Mouse (Mus musculus): Measurements from ENCODE around the gene Adgrg7. TPM values are rescaled to one million over a fixed set of nuclear protein-coding genes. Genes with fewer than 3 reads are reported as not detected.

Gene Adgrg7
- polyA plus RNA-seq, 1 experiment = 0.04 TPM

DNA sequence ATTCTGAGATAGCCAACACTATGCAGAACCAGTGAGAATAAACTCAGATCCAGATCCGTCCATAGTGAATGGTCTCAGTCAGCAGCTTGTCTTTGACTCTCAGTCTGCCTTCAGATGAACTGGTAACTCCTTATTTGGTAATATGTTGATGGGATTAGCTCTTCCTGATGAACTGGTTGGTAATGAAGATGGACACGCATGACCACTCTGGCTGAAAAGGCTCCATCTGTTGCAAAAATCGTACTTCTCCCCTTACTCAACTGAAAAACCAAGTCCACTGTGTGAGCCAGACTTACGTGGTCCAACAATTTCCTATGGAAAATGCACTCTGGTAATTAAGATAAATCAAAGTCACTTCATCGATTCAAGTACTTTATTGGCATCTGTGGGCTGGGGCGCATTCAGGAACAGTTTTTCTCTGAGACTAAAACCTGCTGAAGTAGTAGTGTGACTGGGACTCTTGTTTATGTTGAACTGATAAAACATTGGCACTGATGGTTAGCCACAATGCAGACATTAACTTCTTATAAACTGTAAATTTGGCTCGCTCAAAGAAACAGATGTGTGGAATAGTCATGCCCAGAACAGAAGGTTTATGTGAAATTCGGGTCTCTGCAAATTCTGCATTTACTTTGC lies 114.5 kb downstream of the Adgrg7 start:
- Histone ChIP-seq H3K27me3 (ENCODE audit: control insufficient read depth, insufficient read depth, low read length) (no peaks in the 10 kb centered on the region), H3K36me3 (ENCODE audit: control insufficient read depth, insufficient read depth, low read length) (peaks cover 4% of the 10 kb centered on the region), H3K4me1 (ENCODE audit: control insufficient read depth, insufficient read depth, insufficient read length) (no peaks in the 10 kb centered on the region), H3K27ac (ENCODE audit: insufficient read depth, low read length) (no peak overlapping the region), H3K4me3 (ENCODE audit: extremely low read depth, insufficient read depth, insufficient read length) (no peak overlapping the region)
- DNase-seq (ENCODE audit: low read depth in 1 of 2, low spot score in 2 of 2) = no peak
- TF ChIP-seq CTCF (IDR thresholded peaks at IDR 0.05; ENCODE audit: extremely low read depth, insufficient read depth, insufficient read length, insufficient replicate concordance) = no peak
- no peak for TF ChIP-seq POLR2A (IDR thresholded peaks at IDR 0.05; ENCODE audit: low read depth, low read length)
- 90% methylated on average over 8 of the region's 8 CpGs for WGBS

- WGBS = 80% methylated on average over 4 of the region's 4 CpGs
- TF ChIP-seq POLR2A (IDR thresholded peaks at IDR 0.05; ENCODE audit: low read depth, low read length) (no peak), CTCF (IDR thresholded peaks at IDR 0.05; ENCODE audit: extremely low read depth, insufficient read depth, insufficient read length, insufficient replicate concordance) (no peak)
- no peaks in the 10 kb centered on the region for H3K4me1 ChIP-seq (ENCODE audit: control insufficient read depth, insufficient read depth, insufficient read length)
These were observed 118.5 kb downstream of the Adgrg7 start for GRCm38 (mm10) chr16:56677146-56677545.

More at GRCm38 (mm10) chr16:56677146-56677545, 118.5 kb downstream of the Adgrg7 start:
- Histone ChIP-seq H3K27me3 (ENCODE audit: control insufficient read depth, insufficient read depth, low read length) (no peaks in the 10 kb centered on the region), H3K27ac (ENCODE audit: insufficient read depth, low read length) (no peak overlapping the region), H3K36me3 (ENCODE audit: control insufficient read depth, insufficient read depth, low read length) (no peaks in the 10 kb centered on the region), H3K4me3 (ENCODE audit: extremely low read depth, insufficient read depth, insufficient read length) (no peak overlapping the region)
- DNase-seq (ENCODE audit: low read depth in 1 of 2, low spot score in 2 of 2) = no peak

Other genes with a start within 250 kb of the Adgrg7 start
- gene Tfg, start 78.4 kb downstream of the Adgrg7 start, polyA plus RNA-seq (2012; rRNA removed) = 36.5 and 41.5 TPM in 2 replicates
- 0.16 and 0.26 TPM in 2 replicates for gene Tmem45a, start 90.3 kb upstream of the Adgrg7 start, polyA plus RNA-seq (2012; rRNA removed)
- not detected in 2 replicates for gene Lnp1, start 132.2 kb upstream of the Adgrg7 start, polyA plus RNA-seq (2012; rRNA removed)